Mouse (Mus musculus) T-helper 2 cell (primary cell): ENCODE measurements around the gene 1700016D06Rik.

Source experiments
- in situ Hi-C: fragments of 300-600 bp; cut with MboI, MseI; formaldehyde crosslinking; loops from one replicate; pipeline ENCODE4 v1.15.1; 2025; ENCODE audit warnings: high pct_unique_total_duplicates

The 1700016D06Rik gene

GRCm38 (mm10) chr8:11701033-11701362 is at the start of gene 1700016D06Rik:
1700016D06Rik (minus strand) TSS chr8:11701063.
- in situ Hi-C loops = no loop called here

- in situ Hi-C loops = no loop called here
Observed at GRCm38 (mm10) chr8:11749472-11749871, 48.6 kb upstream of the 1700016D06Rik start.

- in situ Hi-C loops = no loop called here
Observed at GRCm38 (mm10) chr8:11746850-11747600, 46.2 kb upstream of the 1700016D06Rik start.

- in situ Hi-C loops = no loop called here
Observed at GRCm38 (mm10) chr8:11743580-11743979, 42.7 kb upstream of the 1700016D06Rik start.

GRCm38 (mm10) chr8:11740857-11741256 is 40.0 kb upstream of the 1700016D06Rik start:
- in situ Hi-C loops = no loop called here

GRCm38 (mm10) chr8:11739082-11739481 is 38.2 kb upstream of the 1700016D06Rik start:
- in situ Hi-C loops = no loop called here

GRCm38 (mm10) chr8:11737096-11737495 is 36.2 kb upstream of the 1700016D06Rik start:
- in situ Hi-C loops = no loop called here

- in situ Hi-C loops = no loop called here
Observed at GRCm38 (mm10) chr8:11735672-11736235, 34.9 kb upstream of the 1700016D06Rik start.

- in situ Hi-C loops = no loop called here
Observed at GRCm38 (mm10) chr8:11730271-11730940, 29.5 kb upstream of the 1700016D06Rik start.

- in situ Hi-C loops = no loop called here
Observed at GRCm38 (mm10) chr8:11728482-11729295, 27.8 kb upstream of the 1700016D06Rik start.

- in situ Hi-C loops = no loop called here
Observed at GRCm38 (mm10) chr8:11727651-11728481, 27.0 kb upstream of the 1700016D06Rik start, which contains the start of gene Arhgef7. Arhgef7 (plus strand) TSS chr8:11727721.

- in situ Hi-C loops = no loop called here
Observed at GRCm38 (mm10) chr8:11727273-11727650, 26.4 kb upstream of the 1700016D06Rik start.

- in situ Hi-C loops = no loop called here
Observed at GRCm38 (mm10) chr8:11717194-11717593, 16.3 kb upstream of the 1700016D06Rik start.

- in situ Hi-C loops = no loop called here
Observed at GRCm38 (mm10) chr8:11712244-11712643, 11.4 kb upstream of the 1700016D06Rik start.

GRCm38 (mm10) chr8:11710415-11710814 is 9.6 kb upstream of the 1700016D06Rik start:
- in situ Hi-C loops = no loop called here

- in situ Hi-C loops = no loop called here
Observed at GRCm38 (mm10) chr8:11709542-11709941, 8.7 kb upstream of the 1700016D06Rik start.

GRCm38 (mm10) chr8:11708815-11709214 is 8.0 kb upstream of the 1700016D06Rik start:
- in situ Hi-C loops = no loop called here

GRCm38 (mm10) chr8:11707701-11708100 is 6.8 kb upstream of the 1700016D06Rik start:
- in situ Hi-C loops = no loop called here

GRCm38 (mm10) chr8:11705818-11706217 is 5.0 kb upstream of the 1700016D06Rik start:
- in situ Hi-C loops = no loop called here

- in situ Hi-C loops = no loop called here
Observed at GRCm38 (mm10) chr8:11704716-11705420, 4.0 kb upstream of the 1700016D06Rik start.
